Mouse (Mus musculus) G1E (cell line): Measurements from ENCODE around the gene Dhtkd1.

ENCODE experiments used
- CTCF ChIP-seq: IDR thresholded peaks from 2 replicates; pipeline ENCODE4 v1.5.1; 2012; ENCODE audit warnings: low read depth, low read length, inconsistent platforms, mixed read lengths
- GATA1 ChIP-seq: IDR thresholded peaks from 2 replicates; pipeline ENCODE4 v1.6.1; 2012; ENCODE audit warnings: borderline replicate concordance, low read length, inconsistent platforms, mixed read lengths
- POLR2AphosphoS5 ChIP-seq: IDR thresholded peaks from 2 replicates; pipeline ENCODE4 v1.6.1; 2012; ENCODE audit warnings: low read depth, low read length, inconsistent platforms; ENCODE audit not compliant: insufficient replicate concordance
- TAL1 ChIP-seq: conservative IDR thresholded peaks from 2 replicates; pipeline ENCODE4 v1.6.1; 2012; ENCODE audit warnings: low read depth, low read length, inconsistent platforms, mixed read lengths

DNA sequence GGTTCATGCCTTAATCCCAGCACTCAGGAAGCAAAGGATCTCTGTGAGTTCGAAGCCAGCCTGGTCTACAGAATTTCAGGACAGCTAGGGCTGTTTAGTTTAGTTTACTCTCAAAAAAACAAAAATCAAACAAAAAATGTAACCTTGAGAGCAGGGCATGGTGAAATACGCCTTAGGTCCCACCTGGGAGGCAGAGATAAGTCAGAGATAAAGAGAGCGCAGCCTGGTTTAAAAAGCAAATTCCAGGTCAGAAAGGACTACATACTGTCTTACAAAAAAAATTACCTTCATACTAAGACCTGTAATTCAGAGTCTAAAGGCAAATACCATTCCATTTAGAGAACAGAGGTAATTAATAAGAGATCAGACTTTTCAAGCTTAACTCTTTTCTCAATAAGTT is 3.3 kb downstream of the Dhtkd1 start:
- TF ChIP-seq CTCF, result no peak
- no peak for TF ChIP-seq TAL1
- TF ChIP-seq POLR2AphosphoS5, result no peak
- no peak for TF ChIP-seq GATA1
